In genomic region chr4:138724354-138725126, GRCm38 (mm10) we compare ENCODE assay signal across 9 mouse cellular contexts. TPM values are rescaled to one million over a fixed set of nuclear protein-coding genes. Genes with fewer than 3 reads are reported as not detected.
DNase-seq lines count a peak whose midpoint lies in the region; ATAC-seq and TF ChIP-seq lines count a peak whose summit lies in the region.
"Had no signal": no experiment of that assay in that cellular context is flagged by ENCODE, and none has a peak within 500 bp of the region (broad histone marks: within the 10 kb centered on the region; RNA-seq: fewer than 3 reads in every experiment).

TSS of gene Pla2g2c (plus strand) at chr4:138724792.

- TF ChIP-seq EP300 in stomach, postnatal 0 days (optimal IDR thresholded peaks at IDR 0.05): no peak

- H3K27ac ChIP-seq in heart, embryonic 13.5 days (replicated peaks): peak within 1 kb of the TSS; percentile 74
- peak within 1 kb of the TSS; percentile 59 for H3K27ac ChIP-seq in limb, embryonic 12.5 days
- H3K27ac ChIP-seq in stomach, postnatal 0 days (replicated peaks): no peak within 1 kb of the TSS

- DNase-seq in heart, adult 18-20 months: no peak
- DNase-seq in thymus, postnatal 14 days: peak; percentile 53
- no peak for DNase-seq in thymus, postnatal 0 days (ENCODE audit: low spot score)
- DNase-seq in stomach, postnatal 0 days (ENCODE audit: low spot score): no peak
- no peak for DNase-seq in cerebellum, adult 18-20 months
- DNase-seq in kidney, adult 18-20 months: no peak

- no peak for TF ChIP-seq CTCF in stomach, postnatal 0 days (IDR thresholded peaks at IDR 0.05; ENCODE audit: low read depth)

- peak within 1 kb of the TSS; percentile 38 for H3K4me3 ChIP-seq in heart, embryonic 13.5 days
- H3K4me3 ChIP-seq in limb, embryonic 12.5 days (replicated peaks): peak within 1 kb of the TSS; percentile 37
- H3K4me3 ChIP-seq in stomach, postnatal 0 days (ENCODE audit: low read depth, low read length): no peak within 1 kb of the TSS

- H3K4me1 ChIP-seq in heart, embryonic 13.5 days: peaks cover 40% of the 10 kb centered on the region
- peaks cover 27% of the 10 kb centered on the region for H3K4me1 ChIP-seq in limb, embryonic 12.5 days (replicated peaks)
- peaks cover 2% of the 10 kb centered on the region; the same call in 1 of the 2 replicates for H3K4me1 ChIP-seq in stomach, postnatal 0 days (replicated peaks; ENCODE audit: control insufficient read depth, insufficient read depth)

- H3K9ac ChIP-seq in heart, embryonic 13.5 days: peak within 1 kb of the TSS; percentile 61
- peak within 1 kb of the TSS; percentile 48; the same call in 1 of the 2 replicates for H3K9ac ChIP-seq in limb, embryonic 12.5 days (replicated peaks)
- H3K9ac ChIP-seq in stomach, postnatal 0 days (ENCODE audit: low read length): peak within 1 kb of the TSS; percentile 23; the same call in 1 of the 2 replicates

- peaks cover 14% of the 10 kb centered on the region for H3K27me3 ChIP-seq in heart, embryonic 13.5 days (replicated peaks)
- no peaks in the 10 kb centered on the region for H3K27me3 ChIP-seq in limb, embryonic 12.5 days
- no peaks in the 10 kb centered on the region for H3K27me3 ChIP-seq in stomach, postnatal 0 days (ENCODE audit: control insufficient read depth, insufficient read depth, low read length)

- H3K9me3 ChIP-seq in heart, embryonic 13.5 days: no peaks in the 10 kb centered on the region
- H3K9me3 ChIP-seq in limb, embryonic 12.5 days: no peaks in the 10 kb centered on the region
- H3K9me3 ChIP-seq in stomach, postnatal 0 days (ENCODE audit: control insufficient read depth, low read length): no peaks in the 10 kb centered on the region

- ATAC-seq in heart, embryonic 13.5 days (ENCODE audit: extremely low read depth, insufficient number of reproducible peaks, low FRiP score, low TSS enrichment): no peak; the same call in 1 of the 2 replicates
- no peak for ATAC-seq in limb, embryonic 12.5 days (ENCODE audit: insufficient number of reproducible peaks, insufficient read depth, low FRiP score, low TSS enrichment, low read depth)
- no peak; the same call in 1 of the 2 replicates for ATAC-seq in stomach, postnatal 0 days (ENCODE audit: low FRiP score, low TSS enrichment)

- peak within 1 kb of the TSS; percentile 66 for H3K4me2 ChIP-seq in heart, embryonic 13.5 days
- peak within 1 kb of the TSS; percentile 70 for H3K4me2 ChIP-seq in limb, embryonic 12.5 days
- H3K4me2 ChIP-seq in stomach, postnatal 0 days (replicated peaks; ENCODE audit: low read depth): peak within 1 kb of the TSS; percentile 36

- 39% methylated on average over 18 of the region's 18 CpGs for WGBS in heart, embryonic 13.5 days
- 46% methylated on average over 18 of the region's 18 CpGs for WGBS in limb, embryonic 12.5 days
- 39% methylated on average over 17 of the region's 18 CpGs for WGBS in stomach, postnatal 0 days

- H3K36me3 ChIP-seq in heart, embryonic 13.5 days: no peaks in the 10 kb centered on the region
- H3K36me3 ChIP-seq in limb, embryonic 12.5 days: no peaks in the 10 kb centered on the region
- H3K36me3 ChIP-seq in stomach, postnatal 0 days (ENCODE audit: control insufficient read depth, insufficient read depth, low read length): no peaks in the 10 kb centered on the region
- H3K36me3 ChIP-seq: G1E had no signal

RNA-seq across cellular contexts. Expression of gene Pla2g2c, which starts in this region (rescaled TPM):
- 0.20 and 0.27 TPM in 2 replicates for polyA plus RNA-seq in heart, embryonic 13.5 days (2015; fragmentation: Nextera tagmentation; extraction: Ambion mirVana)
- under 1 TPM; 0.15 to 0.18 TPM for total RNA-seq in heart, adult 18-20 months (2021)
- 0.15 and 0.25 TPM in 2 replicates for polyA plus RNA-seq in thymus, postnatal 0 days (2015; fragmentation: Nextera tagmentation; extraction: Ambion mirVana)
- 0.38 and 0.92 TPM in 2 replicates for polyA plus RNA-seq in limb, embryonic 12.5 days (2016; fragmentation: Nextera tagmentation; extraction: Ambion mirVana)
- polyA plus RNA-seq in stomach, postnatal 0 days (2015; fragmentation: Nextera tagmentation; extraction: Ambion mirVana): 0.30 and 0.31 TPM in 2 replicates
- polyA plus RNA-seq: G1E had no signal
